Mouse (Mus musculus): ENCODE results near the gene Sobp. TPM values are rescaled to one million over a fixed set of nuclear protein-coding genes. Genes with fewer than 3 reads are reported as not detected.

Sobp gene
- polyA plus RNA-seq, 1 experiment from 2014 or later, result 15.1 TPM

DNA sequence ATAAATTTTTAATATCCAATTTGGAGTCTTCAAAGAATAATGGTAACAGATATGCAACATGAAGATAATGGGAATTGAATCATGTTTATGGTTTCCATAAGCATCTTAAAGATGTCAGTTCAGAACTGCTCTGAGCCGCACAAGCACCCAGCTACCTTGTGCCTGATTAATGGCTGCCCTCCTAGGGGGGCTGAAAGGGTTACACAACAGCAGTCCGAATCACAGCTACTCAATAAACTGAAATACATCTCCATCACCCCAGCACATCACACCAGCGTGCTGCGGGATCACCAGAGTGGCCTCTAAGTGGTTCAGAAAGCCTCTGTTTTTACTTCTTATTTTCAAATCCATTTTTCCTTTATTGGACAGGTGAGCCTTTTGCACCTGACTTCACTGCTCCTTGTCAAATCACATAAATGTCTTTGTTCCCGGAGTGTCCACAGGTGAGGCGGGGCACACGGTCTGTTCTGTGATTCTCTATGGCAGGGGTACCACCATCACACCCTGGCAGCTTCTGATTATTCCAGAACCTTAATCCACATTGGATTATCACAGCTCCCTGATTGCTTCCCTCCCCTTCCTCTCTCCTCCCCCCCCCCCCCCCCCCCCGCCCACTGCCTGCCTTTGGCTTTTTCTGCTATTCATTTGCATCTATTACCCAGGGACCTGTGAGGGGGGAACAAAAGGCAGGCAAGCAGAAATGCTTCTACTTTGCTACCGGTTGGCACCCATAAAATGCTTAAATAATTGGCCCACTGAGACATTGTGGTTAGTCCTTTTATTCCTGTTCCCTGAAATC is 90.8 kb downstream of the Sobp start:
- no peaks in the 10 kb centered on the region for H3K27me3 ChIP-seq
- ATAC-seq (replicated peaks), result peak; percentile 66
- H3K9ac ChIP-seq (replicated peaks), result 0 out of 2 replicates have a peak overlapping the region, but pooled peaks have one; percentile 19
- peaks cover 33% of the 10 kb centered on the region for H3K4me1 ChIP-seq
- peaks cover 2% of the 10 kb centered on the region; the same call in 1 of the 2 replicates for H3K36me3 ChIP-seq
- H3K4me2 ChIP-seq (replicated peaks), result peak overlapping the region; percentile 10; the same call in 1 of the 2 replicates
- no peak overlapping the region for H3K4me3 ChIP-seq
- 44% methylated on average over 8 of the region's 9 CpGs for WGBS
- H3K27ac ChIP-seq (replicated peaks), result peak overlapping the region; percentile 76
- H3K9me3 ChIP-seq, result no peaks in the 10 kb centered on the region

DNA sequence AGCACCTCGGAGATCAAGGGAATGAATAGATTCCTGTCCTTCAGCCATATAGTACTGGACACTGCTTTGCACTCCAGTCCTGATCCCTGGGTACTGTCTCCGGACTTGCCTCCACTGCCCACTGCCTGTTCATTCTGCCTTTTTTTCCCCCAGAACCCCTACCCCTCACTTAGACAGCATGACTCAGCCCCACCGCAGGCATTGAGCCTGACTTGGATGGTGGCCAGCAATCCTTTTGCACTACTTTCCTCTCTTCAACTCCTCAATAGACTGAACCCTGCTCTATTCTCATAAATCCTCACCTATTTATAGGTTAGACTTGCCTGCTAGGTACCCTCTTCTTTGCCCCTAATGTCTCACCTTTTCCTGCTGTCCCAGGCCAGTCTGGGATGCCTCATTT is 93.0 kb downstream of the Sobp start:
- no peak for ATAC-seq (replicated peaks)
- 51% methylated on average over 3 of the region's 3 CpGs for WGBS
- no peak overlapping the region for H3K9ac ChIP-seq (replicated peaks)

GRCm38 (mm10) chr10:43075535-43076152 is 98.7 kb downstream of the Sobp start:
- Histone ChIP-seq H3K4me1 (peaks cover 40% of the 10 kb centered on the region), H3K9ac (replicated peaks) (no peak overlapping the region), H3K27me3 (no peaks in the 10 kb centered on the region), H3K9me3 (no peaks in the 10 kb centered on the region), H3K4me3 (no peak overlapping the region), H3K27ac (replicated peaks) (peak overlapping the region; percentile 64), H3K4me2 (replicated peaks) (peak overlapping the region; percentile 5; the same call in 1 of the 2 replicates), H3K36me3 (no peaks in the 10 kb centered on the region)
- WGBS, result 50% methylated on average over 13 of the region's 13 CpGs
- peak; percentile 79 for ATAC-seq (replicated peaks)

More for the DNA sequence above, 93.0 kb downstream of the Sobp start:
- Histone ChIP-seq H3K36me3 (no peaks in the 10 kb centered on the region), H3K4me1 (peaks cover 35% of the 10 kb centered on the region), H3K27me3 (no peaks in the 10 kb centered on the region), H3K4me2 (replicated peaks) (no peak overlapping the region), H3K27ac (replicated peaks) (no peak overlapping the region), H3K9me3 (no peaks in the 10 kb centered on the region), H3K4me3 (no peak overlapping the region)

DNA sequence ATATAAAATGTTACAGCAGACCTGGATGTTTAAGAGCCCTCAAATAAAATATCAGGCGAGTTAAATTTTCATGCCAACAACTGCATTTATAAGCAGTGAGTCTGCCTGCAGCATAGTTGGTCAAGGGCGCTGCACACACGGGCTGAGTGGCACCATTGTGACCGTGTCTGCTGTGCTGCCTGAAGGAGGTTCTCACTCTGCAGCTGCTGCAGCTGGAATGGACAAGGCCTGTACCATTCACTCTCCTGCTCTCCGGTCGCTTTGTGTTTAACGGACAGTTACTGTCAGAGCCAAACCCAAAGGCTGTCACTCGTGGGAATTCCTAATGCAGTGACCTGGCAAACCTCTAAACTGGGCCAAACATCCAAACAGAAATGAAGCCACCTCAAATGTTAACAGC is 101.0 kb downstream of the Sobp start:
- 41% methylated on average over 8 of the region's 8 CpGs for WGBS
- Histone ChIP-seq H3K4me1 (peaks cover 40% of the 10 kb centered on the region), H3K27ac (replicated peaks) (peak overlapping the region; percentile 4; the same call in 1 of the 2 replicates), H3K36me3 (no peaks in the 10 kb centered on the region), H3K4me2 (replicated peaks) (no peak overlapping the region), H3K9ac (replicated peaks) (no peak overlapping the region), H3K9me3 (no peaks in the 10 kb centered on the region), H3K4me3 (no peak overlapping the region), H3K27me3 (no peaks in the 10 kb centered on the region)
- ATAC-seq (replicated peaks), result no peak

DNA sequence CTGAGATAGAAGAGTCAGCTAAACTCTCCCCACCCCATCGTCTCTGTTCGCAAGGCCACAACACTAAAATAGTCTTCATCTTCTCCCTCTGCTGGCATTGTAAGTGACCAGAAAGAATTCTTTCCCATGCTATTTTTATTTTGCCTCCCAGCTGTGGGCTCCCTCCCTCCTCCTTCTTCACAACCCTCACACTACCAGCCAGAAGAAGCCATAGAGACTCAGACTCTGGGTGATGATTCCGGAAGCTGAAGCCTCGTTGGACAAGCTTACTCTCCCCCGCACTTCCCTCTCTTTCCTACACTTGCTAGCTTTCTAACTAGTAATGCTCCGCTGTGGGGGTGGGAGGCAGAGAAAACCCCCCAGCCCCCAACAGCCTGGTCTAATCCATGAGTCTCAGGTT is 103.4 kb downstream of the Sobp start:
- Histone ChIP-seq H3K36me3 (no peaks in the 10 kb centered on the region), H3K27ac (replicated peaks) (no peak overlapping the region), H3K9me3 (no peaks in the 10 kb centered on the region), H3K4me2 (replicated peaks) (no peak overlapping the region), H3K4me3 (no peak overlapping the region), H3K4me1 (peaks cover 33% of the 10 kb centered on the region), H3K27me3 (no peaks in the 10 kb centered on the region), H3K9ac (replicated peaks) (no peak overlapping the region)
- WGBS, result 90% methylated on average over 6 of the region's 6 CpGs
- ATAC-seq (replicated peaks), result no peak

DNA sequence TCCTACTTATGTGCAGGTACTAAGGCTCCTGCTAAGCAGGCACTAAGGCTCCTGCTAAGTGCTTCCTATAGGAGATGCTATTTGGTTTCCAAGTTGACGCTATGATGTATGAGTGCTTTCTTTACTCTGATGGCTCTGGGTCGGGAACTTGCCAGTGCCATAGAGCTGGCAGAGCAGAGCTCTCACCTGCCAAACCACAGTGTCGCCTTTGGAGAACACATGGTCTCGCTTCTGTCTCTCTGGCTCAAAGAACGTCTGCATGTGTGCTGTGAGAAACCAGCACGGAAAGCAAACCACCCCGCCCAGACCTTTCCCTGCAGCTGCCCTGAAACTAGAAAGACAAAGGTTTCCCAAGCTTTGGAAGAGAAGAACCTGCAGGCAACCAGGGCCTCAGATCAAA is 109.0 kb downstream of the Sobp start:
- WGBS, result 80% methylated on average over 7 of the region's 7 CpGs

DNA sequence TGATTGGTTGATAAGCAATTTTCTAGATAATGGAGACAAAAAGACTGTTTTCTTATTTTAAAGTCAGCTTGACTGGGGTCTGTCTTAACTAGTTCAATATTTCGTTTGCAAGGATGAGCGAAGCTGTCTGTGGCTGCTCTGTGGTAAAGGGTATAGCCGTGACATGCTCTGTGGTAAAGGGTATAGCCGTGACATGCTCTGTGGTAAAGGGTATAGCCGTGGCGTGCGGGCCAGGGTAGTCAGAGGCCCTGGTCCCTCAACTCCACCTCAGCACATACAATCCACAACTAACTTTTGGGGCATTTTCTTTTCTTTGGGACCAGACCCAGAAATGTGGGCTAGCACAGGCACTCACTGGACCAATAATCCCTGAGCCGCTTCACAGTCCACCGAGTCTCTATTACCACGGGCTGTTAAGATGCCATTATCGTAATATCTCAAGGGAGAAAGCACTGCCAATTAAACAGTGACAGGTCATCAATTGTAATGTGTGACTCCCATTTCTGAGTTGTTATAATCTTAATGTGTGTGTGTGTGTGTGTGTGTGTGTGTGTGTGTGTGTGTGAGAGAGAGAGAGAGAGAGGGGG is 112.7 kb downstream of the Sobp start:
- no peaks in the 10 kb centered on the region for H3K36me3 ChIP-seq
- no peaks in the 10 kb centered on the region for H3K9me3 ChIP-seq
- peaks cover 3% of the 10 kb centered on the region; the same call in 1 of the 2 replicates for H3K4me1 ChIP-seq
- no peaks in the 10 kb centered on the region for H3K27me3 ChIP-seq
- no peak overlapping the region for H3K4me2 ChIP-seq (replicated peaks)
- ATAC-seq (replicated peaks), result no peak
- no peak overlapping the region for H3K9ac ChIP-seq (replicated peaks)
- WGBS, result 84% methylated on average over 11 of the region's 11 CpGs
- no peak overlapping the region for H3K4me3 ChIP-seq
- H3K27ac ChIP-seq (replicated peaks), result no peak overlapping the region

More for the DNA sequence above, 109.0 kb downstream of the Sobp start:
- Histone ChIP-seq H3K27me3 (no peaks in the 10 kb centered on the region), H3K27ac (replicated peaks) (no peak overlapping the region), H3K4me2 (replicated peaks) (no peak overlapping the region), H3K4me1 (peaks cover 3% of the 10 kb centered on the region; the same call in 1 of the 2 replicates), H3K36me3 (no peaks in the 10 kb centered on the region), H3K4me3 (no peak overlapping the region), H3K9ac (replicated peaks) (no peak overlapping the region), H3K9me3 (no peaks in the 10 kb centered on the region)
- ATAC-seq (replicated peaks), result no peak

- Histone ChIP-seq H3K4me2 (replicated peaks) (no peak overlapping the region), H3K4me3 (no peak overlapping the region), H3K9ac (replicated peaks) (no peak overlapping the region), H3K4me1 (peaks cover 2% of the 10 kb centered on the region; the same call in 1 of the 2 replicates), H3K27me3 (no peaks in the 10 kb centered on the region), H3K9me3 (no peaks in the 10 kb centered on the region), H3K36me3 (no peaks in the 10 kb centered on the region), H3K27ac (replicated peaks) (no peak overlapping the region)
- ATAC-seq (replicated peaks), result no peak
- WGBS, result 78% methylated on average over 2 of the region's 2 CpGs
These were observed 118.9 kb downstream of the Sobp start for GRCm38 (mm10) chr10:43055405-43055804.

GRCm38 (mm10) chr10:43054776-43055175 is 119.6 kb downstream of the Sobp start:
- Histone ChIP-seq H3K9me3 (no peaks in the 10 kb centered on the region), H3K4me3 (no peak overlapping the region), H3K27me3 (no peaks in the 10 kb centered on the region), H3K36me3 (no peaks in the 10 kb centered on the region), H3K9ac (replicated peaks) (no peak overlapping the region), H3K4me1 (peaks cover 2% of the 10 kb centered on the region; the same call in 1 of the 2 replicates), H3K27ac (replicated peaks) (peak overlapping the region; percentile 27; the same call in 1 of the 2 replicates), H3K4me2 (replicated peaks) (no peak overlapping the region)
- WGBS, result 71% methylated on average over 8 of the region's 8 CpGs
- no peak for ATAC-seq (replicated peaks)

GRCm38 (mm10) chr10:43053861-43054560 is 120.3 kb downstream of the Sobp start:
- Histone ChIP-seq H3K36me3 (no peaks in the 10 kb centered on the region), H3K4me3 (no peak overlapping the region), H3K9ac (replicated peaks) (no peak overlapping the region), H3K27ac (replicated peaks) (peak overlapping the region; percentile 27; the same call in 1 of the 2 replicates), H3K4me1 (peaks cover 2% of the 10 kb centered on the region; the same call in 1 of the 2 replicates), H3K4me2 (replicated peaks) (no peak overlapping the region), H3K27me3 (no peaks in the 10 kb centered on the region), H3K9me3 (no peaks in the 10 kb centered on the region)
- ATAC-seq (replicated peaks), result 0 out of 2 replicates have a peak, but pooled peaks have one; percentile 26
- WGBS, result 72% methylated on average over 10 of the region's 10 CpGs

GRCm38 (mm10) chr10:43052462-43052861 is 121.9 kb downstream of the Sobp start:
- Histone ChIP-seq H3K27ac (replicated peaks) (peak overlapping the region; percentile 47; the same call in 1 of the 2 replicates), H3K9ac (replicated peaks) (no peak overlapping the region), H3K36me3 (no peaks in the 10 kb centered on the region), H3K9me3 (no peaks in the 10 kb centered on the region), H3K4me2 (replicated peaks) (no peak overlapping the region), H3K27me3 (no peaks in the 10 kb centered on the region), H3K4me1 (peaks cover 6% of the 10 kb centered on the region; the same call in 1 of the 2 replicates), H3K4me3 (no peak overlapping the region)
- WGBS, result 46% methylated on average over 5 of the region's 5 CpGs
- ATAC-seq (replicated peaks), result peak; percentile 44; the same call in 1 of the 2 replicates

Measured in forebrain, embryonic 15.5 days (tissue).